Mouse (Mus musculus): ENCODE measurements around the gene Map3k7cl.
A peak's percentile ranks its signal among the peaks of the same experiment; 100 is the strongest.

The Map3k7cl gene

DNA sequence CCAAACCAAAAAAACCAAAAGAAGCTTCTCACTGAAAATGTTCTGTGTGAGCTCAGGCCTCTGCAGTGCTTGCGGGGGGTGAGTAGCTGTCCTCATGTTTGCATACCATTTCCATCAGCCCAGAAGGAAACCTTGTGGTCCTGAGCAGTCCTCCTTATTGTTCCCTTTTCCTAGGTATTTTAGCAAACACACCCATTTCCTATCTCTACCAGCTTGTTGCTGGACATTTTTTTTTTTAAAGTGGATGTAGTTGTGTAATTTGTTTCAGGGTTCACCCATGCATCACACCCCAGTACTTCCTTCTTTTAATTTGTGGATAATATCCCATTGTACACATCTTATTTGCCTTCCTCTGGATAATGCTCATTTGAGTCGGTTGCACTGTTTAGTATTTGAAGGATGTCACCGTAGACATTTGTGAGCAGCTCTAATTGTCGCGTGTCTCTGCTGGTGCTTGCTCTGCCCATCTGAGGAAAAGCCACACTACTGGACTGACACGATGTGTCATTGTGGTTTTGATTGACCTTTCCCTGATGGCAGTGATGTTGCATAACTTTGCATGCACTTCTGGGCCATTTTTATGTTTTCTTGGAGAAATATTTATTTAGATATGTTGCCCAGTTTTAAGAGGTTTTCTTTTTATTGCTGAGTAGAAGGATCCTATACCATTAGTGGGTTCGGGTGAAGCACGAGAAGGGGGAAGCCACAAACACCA is 32.6 kb downstream of the Map3k7cl start:
- no peak for DNase-seq (ENCODE audit: inconsistent age in 2 of 2, low spot score in 1 of 2)

DNA sequence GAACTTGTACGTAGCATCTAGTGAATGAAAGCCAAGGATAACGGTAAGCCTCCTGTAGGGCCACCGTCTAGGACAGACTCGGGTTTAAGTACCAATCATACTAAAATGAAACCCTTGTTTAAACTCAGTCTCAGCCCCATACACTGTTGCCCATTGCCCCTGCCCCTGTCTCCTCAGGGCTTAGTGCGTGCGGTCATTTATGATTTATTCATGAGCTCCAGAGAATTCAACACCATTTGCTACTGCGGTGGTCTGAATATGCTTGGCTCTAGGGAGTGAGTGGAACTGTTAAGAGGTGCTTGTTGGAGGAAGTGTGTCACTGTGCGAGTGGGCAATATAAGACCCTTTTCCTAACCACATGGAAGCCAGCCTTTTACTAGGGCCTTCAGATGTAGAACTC is 34.7 kb downstream of the Map3k7cl start:
- DNase-seq (ENCODE audit: inconsistent age in 2 of 2, low spot score in 1 of 2): no peak

DNA sequence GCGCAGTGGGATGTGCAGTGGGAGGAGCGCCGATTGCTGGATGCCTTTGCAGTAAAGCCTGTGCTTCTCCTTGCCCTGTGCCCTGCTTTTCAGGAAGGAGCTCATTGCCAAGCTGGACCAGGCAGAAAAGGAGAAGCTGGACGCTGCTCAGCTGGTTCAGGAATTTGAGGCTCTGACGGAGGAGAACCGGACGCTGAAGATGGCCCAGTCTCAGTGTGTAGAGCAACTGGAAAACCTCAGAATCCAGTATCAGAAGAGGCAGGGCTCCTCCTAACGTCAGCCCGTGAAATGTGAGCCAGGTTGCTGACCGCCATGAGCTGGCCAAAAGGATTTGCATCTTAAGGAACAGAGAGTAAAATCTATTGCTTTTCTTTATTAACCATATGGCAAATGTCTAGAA is 41.0 kb downstream of the Map3k7cl start:
- no peak for DNase-seq (ENCODE audit: inconsistent age in 2 of 2, low spot score in 1 of 2)

DNA sequence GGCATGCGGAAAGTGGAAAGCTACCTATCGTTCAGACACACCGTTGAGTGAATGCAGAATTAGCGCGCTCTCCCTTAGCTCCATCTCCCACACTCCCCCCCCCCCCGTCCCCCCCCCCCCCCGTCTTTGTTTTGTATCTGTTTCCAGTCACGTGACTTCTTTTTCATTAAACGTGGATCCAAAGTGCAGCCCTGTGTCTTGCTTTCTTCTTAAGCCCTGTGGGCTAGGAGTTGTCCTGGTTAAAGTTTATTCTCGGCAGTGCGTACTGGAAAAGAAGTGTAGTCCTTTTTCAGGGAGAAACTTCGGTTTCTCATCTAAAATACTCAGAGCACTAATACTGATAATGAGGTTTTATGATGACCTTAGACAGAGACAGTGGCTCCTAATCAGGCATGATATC is 42.0 kb downstream of the Map3k7cl start:
- no peak for DNase-seq (ENCODE audit: inconsistent age in 2 of 2, low spot score in 1 of 2)

DNA sequence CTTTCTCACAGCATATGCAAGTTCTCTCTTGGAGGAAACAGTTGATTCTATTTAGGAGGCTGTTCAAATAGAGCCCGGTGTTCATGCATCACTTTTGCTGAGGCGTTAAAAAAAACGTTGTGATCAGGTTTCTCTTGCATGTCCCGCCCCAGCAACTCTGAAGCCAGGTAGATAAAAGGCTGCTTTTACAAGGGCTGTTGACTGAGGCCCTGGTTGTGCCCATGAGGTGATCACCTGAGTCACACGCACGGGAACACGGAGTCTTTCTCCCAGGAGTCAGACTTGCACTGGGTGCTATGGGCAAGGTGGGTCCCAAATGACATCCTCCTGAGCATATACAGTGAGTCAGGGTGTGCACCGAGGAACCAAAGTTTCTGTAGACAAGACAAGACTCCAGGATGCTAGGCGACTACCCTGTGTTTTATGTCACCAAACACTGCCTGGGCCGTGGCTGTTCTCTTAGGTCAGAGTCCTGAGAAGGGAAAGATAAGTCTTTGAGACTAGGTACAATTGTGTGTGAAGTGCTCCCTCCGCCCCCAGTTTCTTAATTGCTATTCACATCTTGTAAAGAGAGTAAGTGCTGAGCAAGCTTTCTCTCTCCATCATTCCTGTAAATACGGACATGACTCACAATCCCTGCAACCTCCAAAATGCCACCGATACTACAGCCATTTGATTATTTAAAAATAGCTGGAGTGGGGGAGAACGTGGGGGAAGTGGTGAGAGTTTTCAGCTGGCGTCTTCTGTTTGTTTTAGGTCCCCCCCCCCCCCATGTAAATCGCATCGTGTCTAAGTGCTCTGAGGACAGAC is 49.8 kb downstream of the Map3k7cl start:
- peak in 1 of 2 experiments; percentile 26 for DNase-seq (ENCODE audit: inconsistent age in 2 of 2, low spot score in 1 of 2)

DNA sequence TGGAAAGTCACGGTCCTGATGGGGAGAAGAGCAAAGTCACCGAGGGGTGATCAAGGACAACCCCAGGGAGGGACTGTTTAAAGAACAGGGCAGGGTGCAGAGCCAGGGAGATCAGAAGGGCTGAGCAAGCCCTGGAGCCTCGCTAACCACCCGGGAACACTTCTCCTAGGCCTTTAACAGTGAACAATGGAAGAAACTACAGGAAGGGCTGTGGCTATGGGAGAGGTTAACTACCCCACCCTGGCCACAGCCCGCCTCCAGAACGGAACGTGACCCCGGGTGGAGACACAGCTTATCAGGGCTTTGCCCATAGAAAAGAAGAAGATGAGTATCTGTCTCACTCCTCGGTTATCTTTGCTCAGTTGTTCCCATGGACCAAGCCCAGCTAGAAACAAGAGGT is 50.9 kb downstream of the Map3k7cl start:
- DNase-seq (ENCODE audit: inconsistent age in 2 of 2, low spot score in 1 of 2): peak in 1 of 2 experiments; percentile 16

DNA sequence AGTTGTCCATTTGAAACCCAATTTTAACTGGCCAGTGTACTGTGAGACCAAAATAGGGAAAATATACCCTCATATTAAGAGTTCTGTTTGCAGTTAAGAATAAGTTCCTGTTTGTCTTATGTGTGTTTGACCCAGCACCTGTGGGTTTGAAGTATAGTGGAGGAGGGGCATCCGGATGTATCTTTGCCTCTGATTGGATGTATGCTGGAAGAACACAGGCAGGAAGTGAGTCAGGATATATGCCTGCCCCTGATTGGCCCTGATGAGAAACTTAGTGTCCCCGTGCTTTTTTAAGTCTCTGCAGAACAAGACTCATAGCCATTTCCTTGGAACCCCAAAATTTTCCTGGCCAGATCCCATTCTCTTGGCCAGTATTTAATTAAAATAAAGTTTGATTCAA is 51.8 kb downstream of the Map3k7cl start:
- DNase-seq (ENCODE audit: inconsistent age in 2 of 2, low spot score in 1 of 2): no peak

DNA sequence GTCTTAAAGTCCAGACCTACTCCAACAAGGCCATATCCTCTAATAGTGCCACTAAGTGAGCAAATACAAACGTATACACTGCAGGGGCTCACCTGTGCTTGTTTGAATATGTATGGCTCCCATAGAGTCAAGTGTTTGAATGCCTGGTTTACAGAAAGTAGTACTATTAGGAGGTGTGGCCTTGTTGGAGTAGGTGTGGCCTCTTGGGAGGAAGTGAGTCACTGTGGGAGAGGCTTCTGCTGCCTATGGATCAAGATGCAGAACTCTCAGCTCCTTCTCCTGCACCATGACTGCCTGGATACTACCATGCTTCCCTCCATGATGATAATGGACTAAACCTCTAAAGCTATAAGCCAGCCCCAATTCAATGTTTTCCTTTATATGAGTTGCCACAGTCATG is 54.3 kb downstream of the Map3k7cl start:
- DNase-seq (ENCODE audit: inconsistent age in 2 of 2, low spot score in 1 of 2): no peak

DNA sequence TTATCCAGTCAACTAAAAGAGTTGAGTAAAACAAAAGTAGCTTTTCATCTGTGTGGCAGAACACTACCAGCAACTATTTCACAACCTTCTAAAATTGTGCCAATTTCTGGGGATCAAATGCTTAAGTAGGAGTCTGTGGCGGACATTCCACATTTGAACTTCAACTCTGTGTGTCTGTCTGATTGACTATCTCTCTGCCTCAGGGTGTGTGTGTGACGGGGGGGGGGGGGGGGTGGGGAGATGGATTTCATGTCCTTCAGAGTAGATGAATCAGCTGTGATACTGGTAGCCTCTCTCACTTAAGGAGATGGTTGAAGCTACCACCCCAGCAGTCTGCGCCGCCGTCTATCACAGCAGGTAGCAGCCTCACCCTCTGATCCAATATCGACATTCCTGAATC is 54.8 kb downstream of the Map3k7cl start:
- DNase-seq (ENCODE audit: inconsistent age in 2 of 2, low spot score in 1 of 2): no peak

DNA sequence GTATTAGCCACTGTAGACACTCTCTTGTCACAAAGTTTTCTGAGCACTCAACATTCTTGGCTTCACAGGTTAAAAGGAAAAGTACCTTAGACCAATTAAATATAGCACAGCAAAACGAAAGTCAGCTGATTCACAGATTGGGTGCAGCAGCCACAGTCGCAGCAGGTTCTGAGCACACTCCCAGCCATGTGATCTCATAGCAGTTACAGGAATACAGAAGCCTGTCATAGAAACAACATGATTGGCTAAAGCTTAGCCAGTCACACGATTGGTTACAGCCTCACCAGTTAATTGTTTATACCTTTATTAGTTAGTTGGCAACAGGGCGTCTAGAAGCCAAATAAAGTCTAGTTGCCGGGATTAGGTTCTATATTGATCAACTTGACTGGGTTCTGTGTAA is 57.0 kb downstream of the Map3k7cl start:
- peak in 1 of 2 experiments; percentile 32 for DNase-seq (ENCODE audit: inconsistent age in 2 of 2, low spot score in 1 of 2)

DNA sequence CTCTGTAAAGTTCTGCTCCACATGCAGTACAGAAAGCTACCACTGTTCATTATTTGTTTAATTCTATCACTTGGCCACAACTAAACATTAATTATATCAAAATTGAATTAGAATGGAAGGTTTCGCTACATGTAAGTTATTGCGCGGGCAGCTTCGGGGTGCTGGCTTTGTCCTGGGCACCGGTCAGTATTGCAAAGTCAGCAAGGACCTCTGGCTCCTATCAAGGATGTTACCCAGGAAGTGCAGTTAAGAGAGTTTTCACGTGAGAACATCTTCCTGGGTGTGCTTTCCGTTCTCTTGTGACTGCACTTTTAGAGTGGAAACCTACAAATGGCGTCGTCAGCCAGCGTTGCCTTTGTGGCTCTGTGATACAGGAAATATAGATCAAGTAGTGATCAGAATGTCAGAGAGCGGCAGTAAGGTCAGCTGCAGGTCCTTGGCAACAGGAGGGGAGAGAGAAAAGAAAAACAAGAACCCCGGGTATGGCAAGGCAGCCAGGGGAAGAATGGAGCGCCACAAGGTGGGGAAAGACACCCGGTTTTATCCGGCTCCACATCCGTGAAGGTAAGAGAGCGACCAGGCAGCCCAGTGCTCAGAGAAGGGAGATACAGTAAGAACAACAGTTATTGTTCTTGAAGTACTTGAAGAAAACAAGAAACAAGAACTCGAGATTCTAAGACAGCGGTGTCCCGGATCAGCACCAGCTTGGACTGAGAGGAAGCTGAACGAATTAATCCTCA is 57.6 kb downstream of the Map3k7cl start:
- peak in 1 of 2 experiments; percentile 64 for DNase-seq (ENCODE audit: inconsistent age in 2 of 2, low spot score in 1 of 2)

DNA sequence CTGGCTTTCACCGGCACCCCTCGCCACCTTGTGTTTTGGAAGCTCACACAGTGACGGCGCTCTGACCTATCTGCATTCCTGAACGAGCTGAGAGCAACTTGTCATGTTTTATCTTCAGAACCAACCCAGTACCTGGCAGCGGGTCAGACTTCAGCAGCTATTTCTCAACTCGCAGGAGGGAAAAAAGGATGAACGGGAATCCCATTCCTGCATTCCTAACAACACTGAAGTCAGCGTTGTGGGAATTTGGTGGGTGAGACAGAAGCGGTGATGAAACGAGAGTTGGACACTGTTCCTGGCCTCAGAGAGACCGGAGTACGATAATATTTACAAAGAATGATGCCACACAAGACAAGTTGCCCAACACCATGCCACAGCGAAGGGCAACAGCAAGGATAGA is 58.3 kb downstream of the Map3k7cl start:
- DNase-seq (ENCODE audit: inconsistent age in 2 of 2, low spot score in 1 of 2): peak in 1 of 2 experiments; percentile 88

DNA sequence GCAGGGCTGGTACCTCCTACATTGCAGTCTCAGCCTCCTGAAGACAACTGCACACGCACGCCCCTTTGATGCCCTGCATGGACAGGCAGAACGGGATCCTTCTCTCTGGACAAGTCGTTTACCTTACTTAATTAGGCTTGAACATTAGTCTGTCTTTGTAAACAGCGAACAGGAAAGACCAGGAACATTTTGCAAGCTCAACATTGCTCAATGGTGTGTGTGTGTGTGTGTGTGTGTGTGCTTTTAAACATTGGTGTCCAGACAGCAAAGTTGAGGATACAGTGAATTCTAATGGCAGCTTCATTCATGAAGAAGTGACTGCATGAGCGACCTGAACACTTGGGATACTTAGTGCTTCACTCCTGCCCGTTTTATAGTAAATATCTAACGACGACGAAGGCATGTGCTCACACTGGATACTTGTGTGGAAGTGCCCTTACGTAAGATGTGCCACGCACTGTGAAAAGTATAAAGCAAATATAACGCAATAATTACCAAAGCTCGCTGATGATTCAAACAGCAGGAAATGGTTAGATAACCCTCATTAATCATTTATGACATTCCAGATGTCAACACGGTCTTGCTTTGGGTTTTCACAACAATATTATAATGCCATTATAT is 59.2 kb downstream of the Map3k7cl start:
- DNase-seq (ENCODE audit: inconsistent age in 2 of 2, low spot score in 1 of 2): peak in 1 of 2 experiments; percentile 41

DNA sequence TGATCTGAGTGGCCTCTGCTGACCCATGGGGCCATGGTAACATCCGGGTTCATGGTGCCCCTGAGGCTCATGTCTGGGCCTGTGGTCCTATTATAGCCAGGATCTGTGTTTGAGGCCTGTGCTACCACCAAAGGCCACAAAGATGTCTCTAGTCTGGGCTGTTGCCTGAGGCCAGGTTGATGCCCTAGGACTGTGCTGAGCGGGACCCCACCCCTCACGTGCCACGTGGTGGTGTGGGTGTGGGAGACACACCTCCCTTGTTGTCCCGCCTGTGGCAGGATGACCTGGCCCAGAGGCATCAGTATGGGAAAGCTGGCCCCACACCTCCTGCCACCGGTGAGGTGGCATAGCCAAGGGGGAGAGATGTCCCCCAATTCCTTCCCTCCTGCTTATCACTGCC is 64.2 kb downstream of the Map3k7cl start:
- no peak for DNase-seq (ENCODE audit: inconsistent age in 2 of 2, low spot score in 1 of 2)

DNA sequence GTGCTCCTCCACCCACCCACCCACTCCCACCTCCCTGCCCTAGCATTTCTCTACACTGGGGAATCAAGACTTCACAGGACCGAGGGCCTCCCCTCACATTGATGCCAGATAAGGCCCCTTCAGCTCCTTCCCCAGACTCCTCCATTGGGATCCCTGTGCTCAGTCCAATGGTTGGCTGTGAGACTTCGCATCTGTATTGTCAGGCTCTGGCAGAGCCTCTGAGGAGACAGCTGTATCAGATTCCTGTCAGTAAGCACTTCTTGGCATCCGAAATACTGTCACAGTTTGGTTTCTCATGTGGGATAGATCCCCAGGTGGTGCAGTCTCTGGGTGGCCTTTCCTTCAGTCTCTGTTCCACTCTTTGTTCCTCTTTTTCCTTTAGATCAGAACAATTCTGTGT is 68.1 kb downstream of the Map3k7cl start:
- DNase-seq (ENCODE audit: inconsistent age in 2 of 2, low spot score in 1 of 2): no peak

DNA sequence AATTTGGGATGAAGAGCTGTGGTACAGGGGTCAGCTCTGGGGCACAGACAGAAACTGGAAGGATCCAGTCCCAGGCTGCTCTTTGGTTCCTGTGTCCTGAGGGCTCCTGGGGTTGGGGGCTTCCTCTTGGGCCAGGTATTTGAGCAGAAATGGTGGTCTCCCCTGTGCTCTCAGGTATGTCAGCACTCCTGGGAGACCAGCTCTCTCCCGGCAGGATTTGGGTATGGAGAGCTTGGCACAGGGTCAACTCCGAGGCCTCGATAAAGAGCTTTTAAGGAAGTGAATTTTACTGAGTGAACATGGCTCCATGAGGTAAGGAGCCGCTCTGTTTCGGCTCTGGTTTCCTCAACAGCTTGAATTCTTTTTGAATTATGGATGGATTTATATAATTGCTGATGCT is 70.8 kb downstream of the Map3k7cl start:
- no peak for DNase-seq (ENCODE audit: inconsistent age in 2 of 2, low spot score in 1 of 2)

DNA sequence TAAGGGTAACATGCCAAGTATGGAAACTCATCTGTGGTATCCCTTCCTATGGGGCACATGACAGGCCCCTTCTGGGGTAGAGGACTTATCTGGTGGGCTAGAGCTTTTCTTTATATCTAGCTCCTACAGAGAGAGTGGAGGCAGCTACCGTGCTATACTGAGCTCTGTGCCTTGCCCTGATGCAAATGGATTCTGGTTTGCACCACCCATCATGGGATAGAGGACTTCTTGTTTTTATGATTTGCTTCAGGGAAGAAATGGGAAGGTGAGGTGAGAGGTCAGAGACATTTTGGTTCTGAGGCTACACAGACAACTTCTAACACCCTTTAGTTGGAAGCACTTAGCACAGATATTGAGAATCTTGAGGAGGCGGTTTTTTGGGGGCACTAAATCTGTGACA is 71.8 kb downstream of the Map3k7cl start:
- no peak for DNase-seq (ENCODE audit: inconsistent age in 2 of 2, low spot score in 1 of 2)

DNA sequence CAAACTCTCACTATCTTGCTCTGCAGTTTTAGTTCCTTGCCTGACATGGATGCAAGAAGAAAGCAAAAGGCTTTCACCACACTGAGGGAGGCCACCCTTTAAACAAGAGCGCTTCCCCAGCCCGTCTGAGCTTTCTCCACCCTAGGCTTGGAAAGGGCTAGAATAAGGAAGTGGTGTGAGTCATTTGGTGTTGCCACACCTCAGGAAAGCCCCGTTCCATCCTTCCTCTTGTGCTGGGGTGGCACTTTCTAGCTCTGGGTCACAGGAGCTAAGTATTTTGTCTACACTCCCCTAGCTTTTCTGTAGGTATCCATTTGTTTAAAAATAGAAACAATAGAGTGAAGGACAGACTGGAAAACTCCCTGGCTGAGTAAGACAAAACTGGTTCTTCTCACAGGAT is 72.2 kb downstream of the Map3k7cl start:
- peak in 1 of 2 experiments; percentile 63 for DNase-seq (ENCODE audit: inconsistent age in 2 of 2, low spot score in 1 of 2)

DNA sequence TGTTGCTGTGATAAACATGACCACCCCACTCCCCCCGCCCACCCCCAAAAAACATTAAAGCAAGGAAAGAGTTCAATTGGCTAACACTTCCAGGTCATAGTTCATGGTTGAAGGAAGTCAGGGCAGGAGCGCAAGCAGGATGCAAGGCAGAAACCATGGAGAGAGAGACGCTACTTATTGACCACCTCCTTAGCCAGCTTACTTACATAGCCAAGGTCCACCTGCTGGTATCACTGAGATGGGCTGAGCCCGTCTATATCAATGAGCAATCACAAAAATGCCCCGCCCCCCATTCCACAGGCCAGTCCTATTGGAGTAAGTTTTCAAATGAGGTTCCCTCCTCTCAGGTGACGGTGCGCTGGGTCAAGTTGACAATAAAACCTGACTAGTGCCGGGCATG is 72.7 kb downstream of the Map3k7cl start:
- no peak for DNase-seq (ENCODE audit: inconsistent age in 2 of 2, low spot score in 1 of 2)

DNA sequence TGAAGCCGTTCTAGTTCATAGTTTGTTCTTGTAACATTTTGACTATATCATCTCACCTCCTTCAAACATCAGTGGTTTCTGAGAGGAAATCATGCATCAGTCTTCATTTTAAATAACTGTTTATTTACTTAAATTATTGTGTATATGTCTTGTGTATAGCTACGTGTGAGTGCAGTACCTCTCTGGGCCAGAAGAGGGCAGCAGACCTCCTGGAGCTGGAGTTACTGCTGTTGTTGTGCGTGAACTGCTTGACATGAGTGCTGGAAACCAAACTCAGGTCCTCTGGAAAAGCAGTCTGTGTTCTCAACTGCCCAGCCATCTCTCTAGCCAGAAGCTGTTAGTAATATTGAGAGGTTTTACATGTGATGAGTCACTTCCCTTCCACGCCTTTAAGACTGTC is 73.6 kb downstream of the Map3k7cl start:
- no peak for DNase-seq (ENCODE audit: inconsistent age in 2 of 2, low spot score in 1 of 2)

DNA sequence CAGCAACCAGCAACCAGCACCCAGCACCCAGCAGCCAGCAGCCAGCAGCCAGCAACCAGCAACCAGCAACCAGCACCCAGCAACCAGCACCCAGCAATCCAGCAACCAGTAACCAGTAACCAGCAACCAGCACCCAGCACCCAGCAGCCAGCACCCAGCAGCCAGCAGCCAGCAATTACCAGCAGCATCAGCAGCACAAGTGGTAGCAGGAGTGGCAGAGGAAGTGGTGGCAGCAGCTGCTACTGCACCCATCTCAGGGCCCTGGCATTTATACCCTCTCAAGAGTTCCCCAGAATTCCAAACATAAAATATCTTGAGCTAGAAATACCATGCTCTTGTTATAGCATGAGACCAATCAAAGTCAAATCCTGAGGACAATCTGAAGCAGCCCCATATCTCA is 81.6 kb downstream of the Map3k7cl start:
- no peak for DNase-seq (ENCODE audit: inconsistent age in 2 of 2, low spot score in 1 of 2)
